Mouse (Mus musculus): ENCODE measurements around the gene Rab20. TPM values are rescaled to one million over a fixed set of nuclear protein-coding genes. Genes with fewer than 3 reads are reported as not detected.
A peak's percentile ranks its signal among the peaks of the same experiment; 100 is the strongest.
"Not testable (repeated sequence)": the region's sequence is repeated elsewhere in the genome, so short reads cannot be mapped to it uniquely, and the experiment has no call there.

Gene Rab20
- polyA plus RNA-seq, 1 experiment from 2014 or later, result 20.9 TPM

DNA sequence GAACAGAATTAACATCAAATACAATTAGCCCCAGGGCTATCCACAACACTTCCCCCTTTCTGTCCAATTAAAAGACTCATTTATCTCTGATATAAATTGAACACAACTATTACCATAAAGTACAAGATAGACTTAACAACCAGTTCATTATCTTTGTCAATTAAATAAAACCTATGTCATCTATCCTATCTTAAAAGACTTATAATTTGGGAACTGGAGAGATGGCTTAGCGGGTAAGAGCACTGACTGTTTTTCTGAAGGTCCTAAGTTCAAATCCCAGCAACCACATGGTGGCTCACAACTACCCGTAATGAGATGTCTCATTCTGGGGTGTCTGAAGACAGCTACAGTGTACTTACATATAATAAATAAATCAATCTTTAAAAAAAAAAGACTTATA lies 13.8 kb upstream of the Rab20 start:
- not testable (repeated sequence) for H3K4me1 ChIP-seq (ENCODE audit: control insufficient read depth, insufficient read depth, low read length); H3K27me3 ChIP-seq (ENCODE audit: control insufficient read depth, insufficient read depth, low read length); ATAC-seq (replicated peaks; ENCODE audit: insufficient number of reproducible peaks, low FRiP score, low TSS enrichment); H3K4me2 ChIP-seq; H3K27ac ChIP-seq (ENCODE audit: low read depth, low read length); H3K9ac ChIP-seq (ENCODE audit: low read depth, low read length); H3K4me3 ChIP-seq (ENCODE audit: low read depth, low read length); H3K36me3 ChIP-seq (ENCODE audit: control insufficient read depth, insufficient read depth, low read length); H3K9me3 ChIP-seq (replicated peaks; ENCODE audit: control insufficient read depth, low read length)
- 73% methylated on average over 2 of the region's 2 CpGs for WGBS (ENCODE audit: insufficient replicate concordance)

DNA sequence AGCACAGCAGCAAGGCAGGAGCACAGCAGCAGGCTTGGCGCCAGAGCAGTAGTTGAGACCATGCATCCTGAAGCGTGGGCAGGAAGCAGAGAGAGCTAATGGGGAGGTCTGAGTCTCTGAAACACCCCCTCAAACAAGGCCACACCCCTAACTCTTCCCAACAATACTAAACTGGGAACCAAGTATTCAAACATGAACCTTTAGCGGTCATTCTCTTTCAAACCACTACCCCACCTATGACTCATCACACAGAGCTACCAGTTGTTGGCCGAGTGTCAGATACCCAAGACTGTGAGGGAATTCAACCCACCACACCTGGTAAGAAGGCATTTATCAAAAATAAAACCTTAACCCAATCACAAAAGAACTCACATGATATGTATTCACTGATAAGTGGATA lies 8.7 kb upstream of the Rab20 start:
- 66% methylated on average over 4 of the region's 4 CpGs for WGBS (ENCODE audit: insufficient replicate concordance)
- Histone ChIP-seq H3K4me3 (ENCODE audit: low read depth, low read length) (no peak overlapping the region), H3K9me3 (replicated peaks; ENCODE audit: control insufficient read depth, low read length) (no peaks in the 10 kb centered on the region), H3K27ac (ENCODE audit: low read depth, low read length) (no peak overlapping the region), H3K36me3 (ENCODE audit: control insufficient read depth, insufficient read depth, low read length) (no peaks in the 10 kb centered on the region), H3K9ac (ENCODE audit: low read depth, low read length) (no peak overlapping the region), H3K27me3 (ENCODE audit: control insufficient read depth, insufficient read depth, low read length) (peaks cover 9% of the 10 kb centered on the region; the same call in 1 of the 2 replicates), H3K4me1 (ENCODE audit: control insufficient read depth, insufficient read depth, low read length) (peaks cover 5% of the 10 kb centered on the region), H3K4me2 (no peak overlapping the region)
- no peak for ATAC-seq (replicated peaks; ENCODE audit: insufficient number of reproducible peaks, low FRiP score, low TSS enrichment)

DNA sequence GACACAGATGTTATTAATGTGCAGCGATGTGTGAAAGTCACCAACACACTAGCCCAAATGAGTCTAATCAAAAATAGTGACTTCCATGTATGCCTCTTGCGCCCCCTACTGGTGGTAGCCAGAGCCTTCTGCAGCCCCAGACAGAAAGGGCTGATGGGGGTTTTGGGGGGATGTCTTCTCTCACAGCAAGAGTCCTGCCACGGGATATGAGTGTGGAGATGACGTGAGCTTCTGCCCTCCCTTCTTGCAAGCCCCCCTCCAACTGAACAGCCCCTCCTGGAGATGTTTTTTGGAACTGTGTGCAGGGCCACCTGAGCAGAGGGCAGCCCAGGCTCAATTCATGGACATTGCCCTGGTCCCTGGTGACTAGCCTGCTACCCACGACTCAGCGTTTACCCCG lies 7.6 kb upstream of the Rab20 start:
- Histone ChIP-seq H3K4me1 (ENCODE audit: control insufficient read depth, insufficient read depth, low read length) (peaks cover 9% of the 10 kb centered on the region), H3K4me2 (no peak overlapping the region), H3K9me3 (replicated peaks; ENCODE audit: control insufficient read depth, low read length) (no peaks in the 10 kb centered on the region), H3K4me3 (ENCODE audit: low read depth, low read length) (no peak overlapping the region), H3K27ac (ENCODE audit: low read depth, low read length) (no peak overlapping the region), H3K9ac (ENCODE audit: low read depth, low read length) (no peak overlapping the region), H3K27me3 (ENCODE audit: control insufficient read depth, insufficient read depth, low read length) (peaks cover 13% of the 10 kb centered on the region), H3K36me3 (ENCODE audit: control insufficient read depth, insufficient read depth, low read length) (no peaks in the 10 kb centered on the region)
- no peak for ATAC-seq (replicated peaks; ENCODE audit: insufficient number of reproducible peaks, low FRiP score, low TSS enrichment)
- 20% methylated on average over 7 of the region's 7 CpGs for WGBS (ENCODE audit: insufficient replicate concordance)

DNA sequence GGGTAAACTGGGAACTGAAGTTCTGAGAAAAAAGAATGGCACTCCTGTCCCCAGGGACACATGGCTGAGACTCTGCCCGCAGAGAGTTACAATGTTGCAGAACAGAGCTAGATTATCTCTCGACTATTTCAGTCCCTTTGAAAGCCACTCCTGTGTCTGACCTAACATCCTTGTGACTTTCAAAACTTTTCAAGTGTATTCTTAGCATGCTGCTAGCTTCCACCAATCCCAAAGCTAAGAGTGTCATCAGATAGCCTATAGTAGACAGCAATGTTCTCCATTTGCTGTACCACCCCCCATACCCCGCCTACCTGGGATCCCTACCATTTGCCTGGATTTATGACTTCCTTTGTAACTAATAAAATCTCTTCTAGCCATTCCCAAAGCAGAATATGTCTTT lies 4.0 kb upstream of the Rab20 start:
- Histone ChIP-seq H3K4me1 (ENCODE audit: control insufficient read depth, insufficient read depth, low read length) (peaks cover 12% of the 10 kb centered on the region), H3K36me3 (ENCODE audit: control insufficient read depth, insufficient read depth, low read length) (no peaks in the 10 kb centered on the region), H3K9ac (ENCODE audit: low read depth, low read length) (peak overlapping the region; percentile 46; the same call in 1 of the 2 replicates), H3K4me3 (ENCODE audit: low read depth, low read length) (no peak overlapping the region), H3K9me3 (replicated peaks; ENCODE audit: control insufficient read depth, low read length) (no peaks in the 10 kb centered on the region), H3K27me3 (ENCODE audit: control insufficient read depth, insufficient read depth, low read length) (peaks cover 28% of the 10 kb centered on the region), H3K27ac (ENCODE audit: low read depth, low read length) (peak overlapping the region; percentile 71), H3K4me2 (no peak overlapping the region)
- ATAC-seq (replicated peaks; ENCODE audit: insufficient number of reproducible peaks, low FRiP score, low TSS enrichment), result no peak
- 41% methylated on average over 3 of the region's 3 CpGs for WGBS (ENCODE audit: insufficient replicate concordance)

DNA sequence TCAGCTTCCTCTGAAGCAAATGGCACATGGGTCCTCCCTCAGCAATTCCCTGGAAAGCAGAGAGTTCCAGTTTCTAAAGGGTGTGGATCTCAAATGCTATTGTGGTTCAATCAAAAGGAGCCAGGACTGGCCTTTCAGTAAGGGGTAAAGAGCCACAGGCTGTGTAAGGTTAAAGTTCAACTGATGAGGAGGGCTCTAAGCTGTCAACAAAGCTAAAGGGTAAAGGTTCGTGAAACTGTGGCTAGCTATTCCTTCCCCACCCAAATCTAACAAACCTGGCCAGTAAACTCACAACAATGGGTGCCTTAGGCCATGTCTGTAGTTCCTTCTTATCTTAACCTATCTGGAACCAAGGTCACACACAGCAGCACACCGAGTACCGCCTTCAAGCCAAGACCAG lies 3.4 kb upstream of the Rab20 start:
- ATAC-seq (replicated peaks; ENCODE audit: insufficient number of reproducible peaks, low FRiP score, low TSS enrichment), result no peak
- Histone ChIP-seq H3K9ac (ENCODE audit: low read depth, low read length) (0 out of 2 replicates have a peak overlapping the region, but pooled peaks have one; percentile 46), H3K4me1 (ENCODE audit: control insufficient read depth, insufficient read depth, low read length) (peaks cover 12% of the 10 kb centered on the region), H3K4me2 (no peak overlapping the region), H3K27me3 (ENCODE audit: control insufficient read depth, insufficient read depth, low read length) (peaks cover 28% of the 10 kb centered on the region), H3K36me3 (ENCODE audit: control insufficient read depth, insufficient read depth, low read length) (no peaks in the 10 kb centered on the region), H3K27ac (ENCODE audit: low read depth, low read length) (peak overlapping the region; percentile 71; the same call in 1 of the 2 replicates), H3K4me3 (ENCODE audit: low read depth, low read length) (no peak overlapping the region), H3K9me3 (replicated peaks; ENCODE audit: control insufficient read depth, low read length) (no peaks in the 10 kb centered on the region)
- WGBS (ENCODE audit: insufficient replicate concordance), result 71% methylated on average over 3 of the region's 3 CpGs

DNA sequence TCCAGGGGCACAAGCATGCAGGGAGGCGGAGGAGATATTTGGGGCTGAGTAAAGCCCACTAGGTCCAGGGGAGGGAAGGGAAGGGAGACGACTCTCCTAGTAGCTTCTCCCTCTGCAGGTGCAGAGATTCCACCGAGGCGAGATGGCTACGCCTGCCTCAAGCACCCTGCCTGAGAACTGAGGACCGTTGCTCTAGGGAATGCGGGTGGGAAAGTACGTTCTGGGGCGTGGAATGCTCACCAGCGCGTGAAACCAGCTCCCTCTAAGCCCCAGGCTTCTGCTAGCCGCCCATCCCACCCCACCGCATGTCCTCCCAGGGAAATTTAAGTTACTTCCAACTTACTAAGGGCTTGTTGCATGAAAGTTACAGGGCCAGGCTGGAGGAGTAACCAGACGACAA lies 1.1 kb upstream of the Rab20 start:
- Histone ChIP-seq H3K27me3 (ENCODE audit: control insufficient read depth, insufficient read depth, low read length) (peaks cover 31% of the 10 kb centered on the region), H3K27ac (ENCODE audit: low read depth, low read length) (no peak overlapping the region), H3K36me3 (ENCODE audit: control insufficient read depth, insufficient read depth, low read length) (no peaks in the 10 kb centered on the region), H3K4me2 (peak overlapping the region; percentile 98), H3K9ac (ENCODE audit: low read depth, low read length) (no peak overlapping the region), H3K9me3 (replicated peaks; ENCODE audit: control insufficient read depth, low read length) (no peaks in the 10 kb centered on the region), H3K4me3 (ENCODE audit: low read depth, low read length) (no peak overlapping the region), H3K4me1 (ENCODE audit: control insufficient read depth, insufficient read depth, low read length) (peaks cover 19% of the 10 kb centered on the region)
- WGBS (ENCODE audit: insufficient replicate concordance), result 7% methylated on average over 14 of the region's 14 CpGs
- no peak for ATAC-seq (replicated peaks; ENCODE audit: insufficient number of reproducible peaks, low FRiP score, low TSS enrichment)

DNA sequence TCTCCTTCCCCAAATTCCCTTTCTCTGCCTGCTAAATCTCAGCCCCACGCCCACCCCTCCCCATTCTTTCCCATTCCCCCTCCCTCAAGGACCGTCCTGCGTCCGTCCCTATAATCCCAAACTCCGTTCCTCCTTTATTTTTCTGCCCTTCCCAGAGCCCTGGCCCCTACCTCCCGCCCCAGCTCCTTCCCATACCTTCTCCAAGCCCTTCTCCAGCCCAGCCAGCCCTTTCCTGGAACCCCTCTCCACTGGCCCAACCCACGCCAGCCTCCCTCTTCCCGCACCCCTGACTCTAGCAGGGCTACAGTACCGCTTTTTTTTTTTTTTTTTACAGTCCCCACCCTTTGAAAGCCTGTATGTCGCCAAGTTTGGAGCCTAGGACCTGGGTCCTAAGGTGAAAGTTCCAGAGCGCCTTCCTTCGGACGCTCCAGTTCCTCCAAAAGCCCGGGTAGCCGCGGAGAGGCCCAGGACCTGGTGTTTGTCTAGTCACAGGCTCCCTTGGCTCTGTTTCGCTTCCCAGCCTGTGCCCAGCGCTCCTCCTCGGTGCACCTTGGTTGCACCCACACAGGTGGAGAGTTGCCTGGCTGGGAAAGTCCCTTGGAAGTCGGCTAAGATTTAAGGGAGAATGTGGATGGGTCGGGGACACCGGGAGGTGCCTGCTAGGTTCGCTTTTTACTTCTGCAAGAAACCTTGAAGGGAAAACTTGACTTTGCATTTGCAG lies 457 bp upstream of the Rab20 start:
- 0 out of 2 replicates have a peak, but pooled peaks have one; percentile 25 for ATAC-seq (replicated peaks; ENCODE audit: insufficient number of reproducible peaks, low FRiP score, low TSS enrichment)
- Histone ChIP-seq H3K9me3 (replicated peaks; ENCODE audit: control insufficient read depth, low read length) (no peaks in the 10 kb centered on the region), H3K4me3 (ENCODE audit: low read depth, low read length) (peak overlapping the region; percentile 70), H3K4me1 (ENCODE audit: control insufficient read depth, insufficient read depth, low read length) (peaks cover 22% of the 10 kb centered on the region), H3K27me3 (ENCODE audit: control insufficient read depth, insufficient read depth, low read length) (peaks cover 33% of the 10 kb centered on the region), H3K27ac (ENCODE audit: low read depth, low read length) (0 out of 2 replicates have a peak overlapping the region, but pooled peaks have one; percentile 7), H3K9ac (ENCODE audit: low read depth, low read length) (peak overlapping the region; percentile 77), H3K36me3 (ENCODE audit: control insufficient read depth, insufficient read depth, low read length) (no peaks in the 10 kb centered on the region), H3K4me2 (peak overlapping the region; percentile 98)
- 1% methylated on average over 22 of the region's 23 CpGs for WGBS (ENCODE audit: insufficient replicate concordance)

DNA sequence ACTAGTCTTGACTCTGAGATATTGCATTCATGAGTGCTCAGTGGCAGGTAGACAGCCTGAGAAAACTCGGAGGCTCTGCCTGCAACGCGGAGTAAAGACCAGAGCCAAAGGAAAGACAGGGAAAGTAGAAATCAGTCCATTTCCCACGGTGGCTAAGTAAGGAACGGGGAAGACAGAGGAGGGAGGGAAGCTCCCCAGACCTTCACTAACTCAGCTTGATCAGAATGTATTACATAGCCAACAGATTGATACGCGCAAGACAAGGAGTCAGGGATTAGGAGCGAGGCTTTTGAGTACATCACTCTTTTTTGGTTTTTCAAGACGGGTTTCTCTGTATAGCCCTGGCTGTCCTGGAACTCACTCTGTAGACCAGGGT lies 1.3 kb downstream of the Rab20 start:
- peaks cover 37% of the 10 kb centered on the region for H3K27me3 ChIP-seq (ENCODE audit: control insufficient read depth, insufficient read depth, low read length)
- peak overlapping the region; percentile 70 for H3K4me3 ChIP-seq (ENCODE audit: low read depth, low read length)
- H3K9me3 ChIP-seq (replicated peaks; ENCODE audit: control insufficient read depth, low read length), result no peaks in the 10 kb centered on the region
- no peak for ATAC-seq (replicated peaks; ENCODE audit: insufficient number of reproducible peaks, low FRiP score, low TSS enrichment)
- no peaks in the 10 kb centered on the region for H3K36me3 ChIP-seq (ENCODE audit: control insufficient read depth, insufficient read depth, low read length)
- H3K27ac ChIP-seq (ENCODE audit: low read depth, low read length), result peak overlapping the region; percentile 77
- peaks cover 31% of the 10 kb centered on the region for H3K4me1 ChIP-seq (ENCODE audit: control insufficient read depth, insufficient read depth, low read length)
- H3K9ac ChIP-seq (ENCODE audit: low read depth, low read length), result peak overlapping the region; percentile 77
- H3K4me2 ChIP-seq, result peak overlapping the region; percentile 98
- WGBS (ENCODE audit: insufficient replicate concordance), result 5% methylated on average over 9 of the region's 9 CpGs

Data from heart, embryonic 11.5 days (tissue).